Mouse (Mus musculus): Measurements from ENCODE around the gene Tctex1d1. TPM values are rescaled to one million over a fixed set of nuclear protein-coding genes. Genes with fewer than 3 reads are reported as not detected.

Gene Tctex1d1
- polyA plus RNA-seq, 1 experiment from 2014 or later: 1.8 TPM

- Histone ChIP-seq H3K9me3 (replicated peaks; ENCODE audit: control insufficient read depth, low read length) (no peaks in the 10 kb centered on the region), H3K36me3 (ENCODE audit: control insufficient read depth, insufficient read depth, low read length) (no peaks in the 10 kb centered on the region), H3K4me2 (ENCODE audit: low read depth, low read length) (no peak overlapping the region), H3K4me3 (replicated peaks; ENCODE audit: low read length) (no peak overlapping the region), H3K27me3 (ENCODE audit: control insufficient read depth, insufficient read depth, low read length) (no peaks in the 10 kb centered on the region), H3K4me1 (ENCODE audit: control insufficient read depth, insufficient read depth, low read length) (no peaks in the 10 kb centered on the region), H3K9ac (ENCODE audit: low read length) (no peak overlapping the region), H3K27ac (ENCODE audit: low read length) (no peak overlapping the region)
- ATAC-seq (ENCODE audit: insufficient read depth, low FRiP score): no peak
- WGBS: 86% methylated on average over 3 of the region's 3 CpGs
Measured at GRCm38 (mm10) chr4:102991685-102992084, 13.3 kb downstream of the Tctex1d1 start.

- no peaks in the 10 kb centered on the region for H3K9me3 ChIP-seq (replicated peaks; ENCODE audit: control insufficient read depth, low read length)
- H3K4me3 ChIP-seq (replicated peaks; ENCODE audit: low read length): no peak overlapping the region
- no peak overlapping the region for H3K27ac ChIP-seq (ENCODE audit: low read length)
- H3K9ac ChIP-seq (ENCODE audit: low read length): no peak overlapping the region
- ATAC-seq (ENCODE audit: insufficient read depth, low FRiP score): no peak
- 84% methylated on average over 4 of the region's 4 CpGs for WGBS
- no peak overlapping the region for H3K4me2 ChIP-seq (ENCODE audit: low read depth, low read length)
- H3K4me1 ChIP-seq (ENCODE audit: control insufficient read depth, insufficient read depth, low read length): peaks cover 6% of the 10 kb centered on the region; the same call in 1 of the 2 replicates
- H3K27me3 ChIP-seq (ENCODE audit: control insufficient read depth, insufficient read depth, low read length): no peaks in the 10 kb centered on the region
- no peaks in the 10 kb centered on the region for H3K36me3 ChIP-seq (ENCODE audit: control insufficient read depth, insufficient read depth, low read length)
Measured at GRCm38 (mm10) chr4:103004681-103005080, 26.3 kb downstream of the Tctex1d1 start.

- ATAC-seq (ENCODE audit: insufficient read depth, low FRiP score): no peak
- H3K9me3 ChIP-seq (replicated peaks; ENCODE audit: control insufficient read depth, low read length): no peaks in the 10 kb centered on the region
- H3K36me3 ChIP-seq (ENCODE audit: control insufficient read depth, insufficient read depth, low read length): no peaks in the 10 kb centered on the region
- H3K27me3 ChIP-seq (ENCODE audit: control insufficient read depth, insufficient read depth, low read length): no peaks in the 10 kb centered on the region
- no peak overlapping the region for H3K4me3 ChIP-seq (replicated peaks; ENCODE audit: low read length)
- 62% methylated on average over 15 of the region's 15 CpGs for WGBS
- no peak overlapping the region for H3K4me2 ChIP-seq (ENCODE audit: low read depth, low read length)
- no peak overlapping the region for H3K27ac ChIP-seq (ENCODE audit: low read length)
- no peak overlapping the region for H3K9ac ChIP-seq (ENCODE audit: low read length)
- H3K4me1 ChIP-seq (ENCODE audit: control insufficient read depth, insufficient read depth, low read length): peaks cover 6% of the 10 kb centered on the region; the same call in 1 of the 2 replicates
Measured at GRCm38 (mm10) chr4:103005190-103005945, 27.0 kb downstream of the Tctex1d1 start.

GRCm38 (mm10) chr4:103006266-103006665 lies 27.9 kb downstream of the Tctex1d1 start:
- H3K27ac ChIP-seq (ENCODE audit: low read length): no peak overlapping the region
- H3K9ac ChIP-seq (ENCODE audit: low read length): no peak overlapping the region
- H3K4me2 ChIP-seq (ENCODE audit: low read depth, low read length): no peak overlapping the region
- peaks cover 6% of the 10 kb centered on the region; the same call in 1 of the 2 replicates for H3K4me1 ChIP-seq (ENCODE audit: control insufficient read depth, insufficient read depth, low read length)
- no peaks in the 10 kb centered on the region for H3K27me3 ChIP-seq (ENCODE audit: control insufficient read depth, insufficient read depth, low read length)
- no peaks in the 10 kb centered on the region for H3K36me3 ChIP-seq (ENCODE audit: control insufficient read depth, insufficient read depth, low read length)
- 79% methylated on average over 5 of the region's 5 CpGs for WGBS
- no peaks in the 10 kb centered on the region for H3K9me3 ChIP-seq (replicated peaks; ENCODE audit: control insufficient read depth, low read length)
- H3K4me3 ChIP-seq (replicated peaks; ENCODE audit: low read length): no peak overlapping the region
- ATAC-seq (ENCODE audit: insufficient read depth, low FRiP score): no peak

GRCm38 (mm10) chr4:103006943-103007418 lies 28.6 kb downstream of the Tctex1d1 start:
- WGBS: 21% methylated on average over 4 of the region's 4 CpGs
- Histone ChIP-seq H3K4me3 (replicated peaks; ENCODE audit: low read length) (no peak overlapping the region), H3K36me3 (ENCODE audit: control insufficient read depth, insufficient read depth, low read length) (no peaks in the 10 kb centered on the region), H3K27ac (ENCODE audit: low read length) (no peak overlapping the region), H3K9me3 (replicated peaks; ENCODE audit: control insufficient read depth, low read length) (no peaks in the 10 kb centered on the region), H3K9ac (ENCODE audit: low read length) (no peak overlapping the region), H3K4me1 (ENCODE audit: control insufficient read depth, insufficient read depth, low read length) (peaks cover 6% of the 10 kb centered on the region; the same call in 1 of the 2 replicates), H3K4me2 (ENCODE audit: low read depth, low read length) (no peak overlapping the region), H3K27me3 (ENCODE audit: control insufficient read depth, insufficient read depth, low read length) (no peaks in the 10 kb centered on the region)
- no peak; the same call in 1 of the 2 replicates for ATAC-seq (ENCODE audit: insufficient read depth, low FRiP score)

GRCm38 (mm10) chr4:103010734-103011133 lies 32.3 kb downstream of the Tctex1d1 start:
- H3K9me3 ChIP-seq (replicated peaks; ENCODE audit: control insufficient read depth, low read length): no peaks in the 10 kb centered on the region
- H3K9ac ChIP-seq (ENCODE audit: low read length): no peak overlapping the region
- H3K4me2 ChIP-seq (ENCODE audit: low read depth, low read length): no peak overlapping the region
- no peak overlapping the region for H3K27ac ChIP-seq (ENCODE audit: low read length)
- WGBS: 93% methylated on average over 4 of the region's 4 CpGs
- H3K4me1 ChIP-seq (ENCODE audit: control insufficient read depth, insufficient read depth, low read length): peaks cover 12% of the 10 kb centered on the region; the same call in 1 of the 2 replicates
- no peak for ATAC-seq (ENCODE audit: insufficient read depth, low FRiP score)
- no peaks in the 10 kb centered on the region for H3K36me3 ChIP-seq (ENCODE audit: control insufficient read depth, insufficient read depth, low read length)
- no peak overlapping the region for H3K4me3 ChIP-seq (replicated peaks; ENCODE audit: low read length)
- H3K27me3 ChIP-seq (ENCODE audit: control insufficient read depth, insufficient read depth, low read length): no peaks in the 10 kb centered on the region

GRCm38 (mm10) chr4:103011823-103012222 lies 33.4 kb downstream of the Tctex1d1 start:
- Histone ChIP-seq H3K27me3 (ENCODE audit: control insufficient read depth, insufficient read depth, low read length) (no peaks in the 10 kb centered on the region), H3K4me2 (ENCODE audit: low read depth, low read length) (no peak overlapping the region), H3K27ac (ENCODE audit: low read length) (no peak overlapping the region), H3K36me3 (ENCODE audit: control insufficient read depth, insufficient read depth, low read length) (no peaks in the 10 kb centered on the region), H3K4me3 (replicated peaks; ENCODE audit: low read length) (no peak overlapping the region), H3K4me1 (ENCODE audit: control insufficient read depth, insufficient read depth, low read length) (peaks cover 11% of the 10 kb centered on the region; the same call in 1 of the 2 replicates), H3K9ac (ENCODE audit: low read length) (no peak overlapping the region), H3K9me3 (replicated peaks; ENCODE audit: control insufficient read depth, low read length) (no peaks in the 10 kb centered on the region)
- ATAC-seq (ENCODE audit: insufficient read depth, low FRiP score): no peak
- 35% methylated on average over 7 of the region's 7 CpGs for WGBS

GRCm38 (mm10) chr4:103013490-103013889 lies 35.1 kb downstream of the Tctex1d1 start:
- ATAC-seq (ENCODE audit: insufficient read depth, low FRiP score): no peak
- Histone ChIP-seq H3K27me3 (ENCODE audit: control insufficient read depth, insufficient read depth, low read length) (no peaks in the 10 kb centered on the region), H3K4me2 (ENCODE audit: low read depth, low read length) (peak overlapping the region; percentile 19; the same call in 1 of the 2 replicates), H3K27ac (ENCODE audit: low read length) (no peak overlapping the region), H3K4me1 (ENCODE audit: control insufficient read depth, insufficient read depth, low read length) (peaks cover 7% of the 10 kb centered on the region; the same call in 1 of the 2 replicates), H3K36me3 (ENCODE audit: control insufficient read depth, insufficient read depth, low read length) (no peaks in the 10 kb centered on the region), H3K9ac (ENCODE audit: low read length) (no peak overlapping the region), H3K9me3 (replicated peaks; ENCODE audit: control insufficient read depth, low read length) (no peaks in the 10 kb centered on the region), H3K4me3 (replicated peaks; ENCODE audit: low read length) (no peak overlapping the region)
- WGBS: 13% methylated on average over 4 of the region's 4 CpGs

GRCm38 (mm10) chr4:103026621-103027020 lies 48.2 kb downstream of the Tctex1d1 start, which contains the start of gene Insl5:
TSS of gene Insl5 (minus strand) at chr4:103026842.
- H3K36me3 ChIP-seq (ENCODE audit: control insufficient read depth, insufficient read depth, low read length): no peaks in the 10 kb centered on the region
- 62% methylated on average over 4 of the region's 4 CpGs for WGBS
- H3K4me3 ChIP-seq (replicated peaks; ENCODE audit: low read length): no peak within 1 kb of the TSS
- no peaks in the 10 kb centered on the region for H3K9me3 ChIP-seq (replicated peaks; ENCODE audit: control insufficient read depth, low read length)
- no peak within 1 kb of the TSS for H3K4me2 ChIP-seq (ENCODE audit: low read depth, low read length)
- ATAC-seq (ENCODE audit: insufficient read depth, low FRiP score): no peak
- H3K4me1 ChIP-seq (ENCODE audit: control insufficient read depth, insufficient read depth, low read length): no peaks in the 10 kb centered on the region
- H3K27me3 ChIP-seq (ENCODE audit: control insufficient read depth, insufficient read depth, low read length): no peaks in the 10 kb centered on the region
- no peak within 1 kb of the TSS for H3K27ac ChIP-seq (ENCODE audit: low read length)
- H3K9ac ChIP-seq (ENCODE audit: low read length): no peak within 1 kb of the TSS
